Mouse (Mus musculus) midbrain, embryonic 12.5 days (tissue): Measurements from ENCODE around the gene Gm21958. TPM values are rescaled to one million over a fixed set of nuclear protein-coding genes. Genes with fewer than 3 reads are reported as not detected.
A peak's percentile ranks its signal among the peaks of the same experiment; 100 is the strongest.

Source experiments
- ATAC-seq: fragments of 200-750 bp; cut with Nextera tagmentation; 2 replicates; pipeline ENCODE4 v1.8.0; 2017; ENCODE audit warnings: low read depth, moderate TSS enrichment, moderate library complexity; ENCODE audit not compliant: low FRiP score
- H3K27ac ChIP-seq: fragments of 300-500 bp; sonication (generic); replicated peaks from 2 replicates; pipeline ENCODE4 v1.5.1; 2016; ENCODE audit warnings: mild to moderate bottlenecking
- H3K27me3 ChIP-seq: fragments of 300-500 bp; sonication (generic); 2 replicates; pipeline ENCODE4 v1.6.1; 2016; ENCODE audit warnings: mild to moderate bottlenecking
- H3K36me3 ChIP-seq: fragments of 300-500 bp; sonication (generic); 2 replicates; pipeline ENCODE4 v1.6.1; 2016
- H3K4me1 ChIP-seq: fragments of 300-500 bp; sonication (generic); 2 replicates; pipeline ENCODE4 v1.6.1; 2016
- H3K4me2 ChIP-seq: fragments of 300-500 bp; sonication (generic); replicated peaks from 2 replicates; pipeline ENCODE4 v1.6.1; 2016; ENCODE audit warnings: mild to moderate bottlenecking, moderate library complexity
- H3K4me3 ChIP-seq: fragments of 300-500 bp; sonication (generic); 2 replicates; pipeline ENCODE4 v1.5.1; 2016; ENCODE audit warnings: mild to moderate bottlenecking
- H3K9ac ChIP-seq: fragments of 300-500 bp; sonication (generic); replicated peaks from 2 replicates; pipeline ENCODE4 v1.6.1; 2016; ENCODE audit warnings: mild to moderate bottlenecking, moderate library complexity
- H3K9me3 ChIP-seq: fragments of 300-500 bp; sonication (generic); 2 replicates; pipeline ENCODE4 v1.6.1; 2016; ENCODE audit warnings: mild to moderate bottlenecking
- WGBS: fragments of 180-500 bp; shearing (Covaris S2); methylation state at CpG from one replicate; pipeline ENCODE4 v1.1.7; 2016; 5-methylcytosine and 5-hydroxymethylcytosine counted together
- polyA plus RNA-seq: library from polyadenylated mRNA; unstranded; fragments of >200 nt; fragmentation: Nextera tagmentation; extraction: Ambion mirVana; gene quantifications from 2 replicates; pipeline ENCODE4 v1.2.1, GENCODE M21; 2016

Gm21958 gene
- polyA plus RNA-seq, 1 experiment from 2014 or later, result 1.5 TPM

- no peaks in the 10 kb centered on the region for H3K9me3 ChIP-seq
- H3K4me1 ChIP-seq, result peaks cover 11% of the 10 kb centered on the region
- no peaks in the 10 kb centered on the region for H3K27me3 ChIP-seq
- 60% methylated on average over 18 of the region's 18 CpGs for WGBS
- ATAC-seq, result no peak
- peak overlapping the region; percentile 93 for H3K9ac ChIP-seq
- peak overlapping the region; percentile 73 for H3K4me2 ChIP-seq
- peaks cover 42% of the 10 kb centered on the region for H3K36me3 ChIP-seq
- 0 out of 2 replicates have a peak overlapping the region, but pooled peaks have one; percentile 99 for H3K27ac ChIP-seq
- H3K4me3 ChIP-seq, result peak overlapping the region; percentile 91
Observed at GRCm38 (mm10) chr3:54736101-54736927, 22.2 kb upstream of the Gm21958 start.

- Histone ChIP-seq H3K4me3 (peak within 1 kb of the TSS; percentile 91), H3K27ac (peak within 1 kb of the TSS; percentile 99), H3K9ac (peak within 1 kb of the TSS; percentile 93), H3K27me3 (no peaks in the 10 kb centered on the region), H3K4me2 (peak within 1 kb of the TSS; percentile 73), H3K36me3 (peaks cover 41% of the 10 kb centered on the region), H3K9me3 (no peaks in the 10 kb centered on the region), H3K4me1 (peaks cover 11% of the 10 kb centered on the region)
- 2% methylated on average over 50 of the region's 65 CpGs for WGBS
- peak; percentile 94 for ATAC-seq
Observed at GRCm38 (mm10) chr3:54735247-54736046, 21.3 kb upstream of the Gm21958 start, which contains the start of the genes Exosc8 and Alg5. Gene Exosc8 (minus strand): TSS chr3:54735393. Gene Alg5 (plus strand): TSS chr3:54735539.

GRCm38 (mm10) chr3:54734411-54735246 is 20.5 kb upstream of the Gm21958 start:
- ATAC-seq, result peak; percentile 96
- Histone ChIP-seq H3K36me3 (peaks cover 45% of the 10 kb centered on the region), H3K27ac (peak overlapping the region; percentile 99), H3K4me2 (peak overlapping the region; percentile 73), H3K4me3 (peak overlapping the region; percentile 91), H3K4me1 (peaks cover 11% of the 10 kb centered on the region), H3K9ac (peak overlapping the region; percentile 93), H3K27me3 (no peaks in the 10 kb centered on the region), H3K9me3 (no peaks in the 10 kb centered on the region)
- WGBS, result under 1% methylated on average over 80 of the region's 84 CpGs

- H3K4me3 ChIP-seq, result no peak overlapping the region
- H3K4me2 ChIP-seq, result no peak overlapping the region
- H3K4me1 ChIP-seq, result peaks cover 11% of the 10 kb centered on the region
- H3K9ac ChIP-seq, result no peak overlapping the region
- 91% methylated on average over 4 of the region's 4 CpGs for WGBS
- H3K9me3 ChIP-seq, result no peaks in the 10 kb centered on the region
- H3K36me3 ChIP-seq, result peaks cover 55% of the 10 kb centered on the region
- no peak for ATAC-seq
- H3K27ac ChIP-seq, result no peak overlapping the region
- no peaks in the 10 kb centered on the region for H3K27me3 ChIP-seq
Observed at GRCm38 (mm10) chr3:54732371-54732770, 18.2 kb upstream of the Gm21958 start.

- Histone ChIP-seq H3K4me3 (no peak overlapping the region), H3K4me1 (peaks cover 11% of the 10 kb centered on the region), H3K9ac (no peak overlapping the region), H3K36me3 (peaks cover 62% of the 10 kb centered on the region), H3K4me2 (no peak overlapping the region), H3K27me3 (no peaks in the 10 kb centered on the region), H3K9me3 (no peaks in the 10 kb centered on the region), H3K27ac (no peak overlapping the region)
- 91% methylated on average over 8 of the region's 8 CpGs for WGBS
- no peak for ATAC-seq
Observed at GRCm38 (mm10) chr3:54731626-54732150, 17.5 kb upstream of the Gm21958 start.

DNA sequence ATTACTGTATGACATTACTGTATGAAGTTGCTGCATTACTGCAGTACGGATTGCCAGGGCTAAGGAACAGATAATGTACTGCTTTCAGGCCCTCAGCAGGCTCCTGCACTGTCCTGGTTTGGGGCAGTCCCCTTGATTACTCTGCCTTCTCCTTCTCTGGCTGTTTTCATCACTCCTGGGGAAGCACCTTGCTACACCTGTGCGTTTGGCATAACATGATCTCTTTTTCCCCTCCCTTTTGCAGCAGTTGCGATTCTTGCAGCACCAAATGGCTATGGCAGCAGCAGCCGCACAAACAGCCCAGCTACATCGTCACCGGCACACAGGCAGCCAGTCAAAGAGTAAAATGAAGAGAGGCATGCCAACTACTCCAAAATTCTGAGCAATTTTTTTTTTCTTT is 13.9 kb upstream of the Gm21958 start:
- no peaks in the 10 kb centered on the region for H3K9me3 ChIP-seq
- H3K4me3 ChIP-seq, result no peak overlapping the region
- ATAC-seq, result no peak
- no peak overlapping the region for H3K9ac ChIP-seq
- H3K4me2 ChIP-seq, result no peak overlapping the region
- H3K36me3 ChIP-seq, result peaks cover 76% of the 10 kb centered on the region
- 93% methylated on average over 6 of the region's 6 CpGs for WGBS
- no peak overlapping the region for H3K27ac ChIP-seq
- no peaks in the 10 kb centered on the region for H3K27me3 ChIP-seq
- H3K4me1 ChIP-seq, result peaks cover under 1% of the 10 kb centered on the region; the same call in 1 of the 2 replicates

GRCm38 (mm10) chr3:54727588-54727987 is 13.4 kb upstream of the Gm21958 start:
- Histone ChIP-seq H3K4me3 (no peak overlapping the region), H3K9me3 (no peaks in the 10 kb centered on the region), H3K27ac (no peak overlapping the region), H3K4me1 (no peaks in the 10 kb centered on the region), H3K27me3 (no peaks in the 10 kb centered on the region), H3K9ac (no peak overlapping the region), H3K4me2 (no peak overlapping the region), H3K36me3 (peaks cover 76% of the 10 kb centered on the region)
- no peak for ATAC-seq
- WGBS, result 96% methylated on average over 2 of the region's 2 CpGs

- Histone ChIP-seq H3K36me3 (peaks cover 79% of the 10 kb centered on the region), H3K27me3 (no peaks in the 10 kb centered on the region), H3K4me3 (no peak overlapping the region), H3K27ac (no peak overlapping the region), H3K9ac (no peak overlapping the region), H3K4me1 (no peaks in the 10 kb centered on the region), H3K9me3 (no peaks in the 10 kb centered on the region), H3K4me2 (no peak overlapping the region)
- no peak for ATAC-seq
- WGBS, result 96% methylated on average over 2 of the region's 2 CpGs
Observed at GRCm38 (mm10) chr3:54725344-54725743, 11.2 kb upstream of the Gm21958 start.

DNA sequence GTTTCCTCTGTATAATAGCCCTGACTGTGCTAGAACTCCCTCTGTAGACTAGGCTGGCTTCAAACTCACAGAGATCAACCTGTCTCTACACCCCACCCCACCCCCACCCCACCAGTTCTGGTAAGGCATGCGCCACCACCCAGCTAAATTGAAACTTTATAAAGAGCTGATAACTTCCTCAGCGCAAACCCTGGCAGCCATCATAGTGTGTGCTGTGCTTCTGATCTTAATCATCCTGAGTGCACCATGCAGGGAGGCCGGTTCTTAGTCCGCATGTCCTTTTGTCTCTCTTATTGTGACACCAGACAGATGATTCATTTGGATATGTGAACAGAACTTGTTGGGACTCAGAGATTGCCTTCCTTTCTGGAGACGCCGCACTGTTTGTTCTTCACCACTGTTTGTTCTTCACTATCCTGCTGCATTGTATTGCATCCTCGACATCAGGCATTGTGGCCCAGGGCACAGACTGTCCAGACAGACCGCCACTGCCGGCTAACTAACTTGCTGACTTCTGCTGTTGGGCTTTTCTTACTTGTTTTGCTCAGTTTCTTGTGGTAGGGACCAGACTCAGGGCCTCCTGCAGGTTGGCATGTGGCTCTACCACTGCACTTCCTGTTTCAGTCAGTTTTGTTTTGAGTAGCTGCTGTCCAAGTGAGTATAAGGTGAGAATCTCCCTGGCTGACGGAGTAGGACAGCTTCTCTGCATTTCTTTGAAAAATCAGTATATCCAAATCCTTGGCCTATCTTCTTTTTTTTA is 9.8 kb upstream of the Gm21958 start:
- Histone ChIP-seq H3K4me1 (no peaks in the 10 kb centered on the region), H3K36me3 (peaks cover 68% of the 10 kb centered on the region), H3K9me3 (no peaks in the 10 kb centered on the region), H3K27me3 (no peaks in the 10 kb centered on the region), H3K4me2 (no peak overlapping the region), H3K9ac (no peak overlapping the region), H3K4me3 (no peak overlapping the region), H3K27ac (no peak overlapping the region)
- ATAC-seq, result no peak
- 87% methylated on average over 10 of the region's 10 CpGs for WGBS

DNA sequence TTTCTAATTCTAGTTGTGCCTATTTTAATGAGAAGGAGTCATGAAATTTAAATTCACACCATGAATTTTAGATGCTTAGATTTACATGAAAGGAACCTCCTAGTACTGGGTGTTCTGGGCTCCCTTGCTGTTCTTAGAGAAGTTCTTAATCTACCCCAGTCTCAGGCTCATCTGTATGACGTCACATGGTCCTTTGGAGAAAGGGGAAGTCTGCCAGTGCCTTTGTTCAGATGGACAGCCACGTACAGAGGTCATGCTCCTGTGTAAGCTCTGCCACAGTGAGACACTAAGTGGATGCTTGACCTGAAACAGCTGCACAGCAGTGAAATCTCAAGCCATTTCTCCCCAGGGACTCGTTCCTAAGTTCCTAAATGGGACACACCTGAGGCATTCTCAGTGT is 4.8 kb upstream of the Gm21958 start:
- Histone ChIP-seq H3K27ac (no peak overlapping the region), H3K4me3 (no peak overlapping the region), H3K9ac (no peak overlapping the region), H3K36me3 (peaks cover 81% of the 10 kb centered on the region), H3K4me1 (no peaks in the 10 kb centered on the region), H3K4me2 (no peak overlapping the region), H3K27me3 (no peaks in the 10 kb centered on the region), H3K9me3 (no peaks in the 10 kb centered on the region)
- 62% methylated on average over 3 of the region's 3 CpGs for WGBS
- no peak for ATAC-seq

GRCm38 (mm10) chr3:54717348-54717747 is 3.2 kb upstream of the Gm21958 start:
- peaks cover 69% of the 10 kb centered on the region for H3K36me3 ChIP-seq
- H3K9me3 ChIP-seq, result no peaks in the 10 kb centered on the region
- no peak overlapping the region for H3K27ac ChIP-seq
- no peaks in the 10 kb centered on the region for H3K4me1 ChIP-seq
- ATAC-seq, result no peak
- H3K27me3 ChIP-seq, result no peaks in the 10 kb centered on the region
- H3K4me2 ChIP-seq, result no peak overlapping the region
- no peak overlapping the region for H3K4me3 ChIP-seq
- WGBS, result 82% methylated on average over 6 of the region's 6 CpGs
- H3K9ac ChIP-seq, result no peak overlapping the region
